Mouse (Mus musculus): ENCODE measurements around the gene Capn10.

DNA sequence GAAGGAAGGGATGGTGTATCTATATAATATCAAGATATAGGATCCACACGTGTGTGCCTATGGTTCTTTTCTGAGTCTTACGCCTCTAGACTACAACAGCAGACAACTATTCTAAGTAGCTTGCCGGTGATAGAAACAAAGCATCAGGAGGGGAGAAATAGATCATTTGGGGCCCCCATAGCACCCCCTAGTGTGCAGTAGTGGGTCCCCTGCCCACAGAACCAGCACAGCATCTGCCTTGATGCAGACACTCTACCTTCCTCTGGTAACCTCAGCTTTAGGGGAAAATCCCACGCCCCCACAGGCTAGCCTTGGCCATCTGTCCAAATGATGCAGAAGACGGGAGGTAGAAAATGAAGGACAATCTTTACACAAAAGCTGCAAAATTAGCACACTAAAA is 50.8 kb downstream of the Capn10 start:
- TF ChIP-seq CTCF (IDR thresholded peaks at IDR 0.05; ENCODE audit: low read depth, low read length) = no peak
- no peak for TF ChIP-seq POLR2A (IDR thresholded peaks at IDR 0.05; ENCODE audit: extremely low read depth, insufficient read depth, low read length)

Measured in liver, adult 2 months (tissue).